Comparison of ENCODE assay signal across 9 mouse cellular contexts in genomic region chr7:16987541-16988149, GRCm38 (mm10). TPM values are rescaled to one million over a fixed set of nuclear protein-coding genes. Genes with fewer than 3 reads are reported as not detected.
DNase-seq lines count a peak whose midpoint lies in the region; ATAC-seq and TF ChIP-seq lines count a peak whose summit lies in the region.
"Had no signal": no experiment of that assay in that cellular context is flagged by ENCODE, and none has a peak within 500 bp of the region (broad histone marks: within the 10 kb centered on the region; RNA-seq: fewer than 3 reads in every experiment).

No protein-coding gene starts in this region.

- H3K27me3 ChIP-seq in forebrain, embryonic 11.5 days (ENCODE audit: control insufficient read depth, insufficient read depth, low read length) = no peaks in the 10 kb centered on the region
- no peaks in the 10 kb centered on the region for H3K27me3 ChIP-seq in neural tube, embryonic 13.5 days

- DNase-seq in left cerebral cortex, adult 2 months (ENCODE audit: extremely low spot score in 1 of 2, low spot score in 2 of 2) = no peak
- DNase-seq in left cerebral cortex, adult 9 months (ENCODE audit: low spot score in 2 of 2) = no peak
- DNase-seq in forebrain, embryonic 11.5 days (ENCODE audit: low spot score) = no peak
- DNase-seq in induced T-regulatory cell, adult 2 months (ENCODE audit: low read depth) = peak; percentile 17
- DNase-seq in left cerebral cortex, adult 11 months (ENCODE audit: low spot score) = no peak
- DNase-seq in cerebellum, postnatal 4 days (ENCODE audit: low spot score in 2 of 2) = no peak
- no peak for DNase-seq in gastrocnemius, postnatal 14 days

- no peak overlapping the region for H3K4me2 ChIP-seq in forebrain, embryonic 11.5 days (ENCODE audit: low read depth, low read length, severe bottlenecking)
- H3K4me2 ChIP-seq in neural tube, embryonic 13.5 days = peak overlapping the region; percentile 26
- H3K4me2 ChIP-seq: liver, embryonic 11.5 days had no signal

- H3K4me3 ChIP-seq in left cerebral cortex, adult 2 months = 0 out of 2 replicates have a peak overlapping the region, but pooled peaks have one; percentile 3
- no peak overlapping the region for H3K4me3 ChIP-seq in forebrain, embryonic 11.5 days (ENCODE audit: low read depth, low read length)
- no peak overlapping the region for H3K4me3 ChIP-seq in neural tube, embryonic 13.5 days

- no peaks in the 10 kb centered on the region for H3K9me3 ChIP-seq in forebrain, embryonic 11.5 days (ENCODE audit: control insufficient read depth, low read length)
- no peaks in the 10 kb centered on the region for H3K9me3 ChIP-seq in neural tube, embryonic 13.5 days

- ATAC-seq in forebrain, embryonic 11.5 days (replicated peaks; ENCODE audit: low FRiP score) = no peak
- ATAC-seq in neural tube, embryonic 13.5 days (ENCODE audit: low read depth) = peak; percentile 32; the same call in 1 of the 2 replicates

- H3K4me1 ChIP-seq in forebrain, embryonic 11.5 days (replicated peaks; ENCODE audit: control insufficient read depth, insufficient read depth, low read length) = peaks cover 25% of the 10 kb centered on the region
- peaks cover 75% of the 10 kb centered on the region for H3K4me1 ChIP-seq in neural tube, embryonic 13.5 days (replicated peaks)

- WGBS in forebrain, embryonic 11.5 days = 68% methylated on average over 7 of the region's 7 CpGs
- WGBS in neural tube, embryonic 13.5 days = 30% methylated on average over 7 of the region's 7 CpGs

- TF ChIP-seq CTCF in left cerebral cortex, adult 2 months (IDR thresholded peaks at IDR 0.05) = no peak

- peak overlapping the region; percentile 15 for H3K27ac ChIP-seq in left cerebral cortex, adult 2 months
- peak overlapping the region; percentile 70 for H3K27ac ChIP-seq in forebrain, embryonic 11.5 days (ENCODE audit: low read depth, low read length)
- H3K27ac ChIP-seq in neural tube, embryonic 13.5 days (replicated peaks) = peak overlapping the region; percentile 84

- no peaks in the 10 kb centered on the region for H3K36me3 ChIP-seq in forebrain, embryonic 11.5 days (ENCODE audit: control insufficient read depth, insufficient read depth, low read length)
- H3K36me3 ChIP-seq in neural tube, embryonic 13.5 days = no peaks in the 10 kb centered on the region

- intact Hi-C loops in left cerebral cortex, adult 2 months (cut with DNase I) = no loop called here
- intact Hi-C loops in gastrocnemius, postnatal 14 days (cut with DNase I; ENCODE audit: low total_unique reads) = no loop called here

- no peak overlapping the region for H3K9ac ChIP-seq in forebrain, embryonic 11.5 days (ENCODE audit: low read length)
- H3K9ac ChIP-seq in neural tube, embryonic 13.5 days = peak overlapping the region; percentile 57

RNA-seq across cellular contexts. Expression of gene Gm42372, which starts 4.8 kb away (rescaled TPM):
- 10 to 100 TPM; 62.3 to 67.7 TPM for total RNA-seq in left cerebral cortex, adult 2 months (2021)
- 1.4 and 1.8 TPM in 2 replicates for polyA plus RNA-seq in forebrain, embryonic 11.5 days (2014; fragmentation: Nextera tagmentation; extraction: Ambion mirVana)
- polyA plus RNA-seq in neural tube, embryonic 13.5 days (2015; fragmentation: Nextera tagmentation; extraction: Ambion mirVana) = 3.3 and 3.5 TPM in 2 replicates
- under 1 TPM in 1 of 2 experiments, not detected in 1; 0.04 TPM for total RNA-seq in gastrocnemius, postnatal 14 days (2021)

RNA-seq across cellular contexts. Expression of gene Ccdc8, which starts 4.9 kb away (rescaled TPM):
- 1 to 10 TPM; 2.2 to 2.4 TPM for total RNA-seq in left cerebral cortex, adult 2 months (2021)
- polyA plus RNA-seq in forebrain, embryonic 11.5 days (2014; fragmentation: Nextera tagmentation; extraction: Ambion mirVana) = 19.0 and 19.5 TPM in 2 replicates
- 6.6 and 7.6 TPM in 2 replicates for polyA plus RNA-seq in neural tube, embryonic 13.5 days (2015; fragmentation: Nextera tagmentation; extraction: Ambion mirVana)
- 1 to 10 TPM; 5.8 to 6.5 TPM for total RNA-seq in gastrocnemius, postnatal 14 days (2021)

RNA-seq across cellular contexts. Expression of gene Pnmal1, which starts 28.2 kb away (rescaled TPM):
- total RNA-seq in left cerebral cortex, adult 2 months (2021) = 100 to 1,000 TPM; 106 to 118 TPM
- 20.4 and 22.7 TPM in 2 replicates for polyA plus RNA-seq in forebrain, embryonic 11.5 days (2014; fragmentation: Nextera tagmentation; extraction: Ambion mirVana)
- polyA plus RNA-seq in neural tube, embryonic 13.5 days (2015; fragmentation: Nextera tagmentation; extraction: Ambion mirVana) = 37.6 and 39.7 TPM in 2 replicates
- total RNA-seq in gastrocnemius, postnatal 14 days (2021) = not detected

RNA-seq across cellular contexts. Expression of gene Ppp5c, which starts 40.1 kb away (rescaled TPM):
- total RNA-seq in left cerebral cortex, adult 2 months (2021) = 100 to 1,000 TPM; 163 to 168 TPM
- 123 and 132 TPM in 2 replicates for polyA plus RNA-seq in forebrain, embryonic 11.5 days (2014; fragmentation: Nextera tagmentation; extraction: Ambion mirVana)
- 116 and 127 TPM in 2 replicates for polyA plus RNA-seq in neural tube, embryonic 13.5 days (2015; fragmentation: Nextera tagmentation; extraction: Ambion mirVana)
- 10 to 100 TPM; 56.3 to 67.8 TPM for total RNA-seq in gastrocnemius, postnatal 14 days (2021)

RNA-seq across cellular contexts. Expression of gene Pnmal2, which starts 43.2 kb away (rescaled TPM):
- total RNA-seq in left cerebral cortex, adult 2 months (2021) = 100 to 1,000 TPM; 304 to 311 TPM
- polyA plus RNA-seq in forebrain, embryonic 11.5 days (2014; fragmentation: Nextera tagmentation; extraction: Ambion mirVana) = 12.3 and 13.0 TPM in 2 replicates
- 76.2 and 82.4 TPM in 2 replicates for polyA plus RNA-seq in neural tube, embryonic 13.5 days (2015; fragmentation: Nextera tagmentation; extraction: Ambion mirVana)
- 10 to 100 TPM in 1 of 2 experiments, 1 to 10 TPM in 1; 9.2 to 11.8 TPM for total RNA-seq in gastrocnemius, postnatal 14 days (2021)

Comparison
In these comparisons a context has a peak if more than half of its experiments do, and no peak if none do; other contexts are left out.
1. H3K27ac ChIP-seq: peak in every context shown above with its lines; median percentile 84 in neural tube, embryonic 13.5 days; 70 in forebrain, embryonic 11.5 days; 15 in left cerebral cortex, adult 2 months.
2. RNA of gene Gm42372, which starts 4.8 kb away (total RNA-seq): 62.3 to 67.7 TPM in left cerebral cortex, adult 2 months; 0.04 TPM in gastrocnemius, postnatal 14 days; every median in the first group is over 10 times any median in the second.
3. RNA of gene Pnmal1, which starts 28.2 kb away (total RNA-seq): 106 to 118 TPM in left cerebral cortex, adult 2 months; not detected in gastrocnemius, postnatal 14 days; every median in the first group is over 100 times any median in the second.